Mouse (Mus musculus) neural tube, embryonic 11.5 days (tissue): ENCODE measurements at regions not wholly inside any gene's neighbourhood (a gene's known extent, or its start where the extent isn't known, plus 50 kb on each side); places are given as distances from the start of the nearest gene placed in this dataset.

Source experiments
- ATAC-seq: fragments of 200-750 bp; cut with Nextera tagmentation; 2 replicates; pipeline ENCODE4 v1.8.0; 2017; ENCODE audit warnings: moderate number of reproducible peaks, mild to moderate bottlenecking, moderate TSS enrichment, moderate library complexity; ENCODE audit not compliant: insufficient read depth, low FRiP score, low TSS enrichment
- DNase-seq: peaks from one replicate; pipeline ENCODE4 v3.0.0-alpha.2; 2015; ENCODE audit warnings: low spot score
- H3K27ac ChIP-seq: fragments of 300-500 bp; sonication (generic); 2 replicates; pipeline ENCODE4 v1.5.1; 2014; ENCODE audit warnings: low read depth, mild to moderate bottlenecking, low read length
- H3K27me3 ChIP-seq: fragments of 300-500 bp; sonication (generic); 2 replicates; pipeline ENCODE4 v1.6.1; 2014; ENCODE audit warnings: mild to moderate bottlenecking, low read length, mixed read lengths; ENCODE audit not compliant: control insufficient read depth, insufficient read depth
- H3K36me3 ChIP-seq: fragments of 300-500 bp; sonication (generic); 2 replicates; pipeline ENCODE4 v1.6.1; 2014; ENCODE audit warnings: mild to moderate bottlenecking, low read length, moderate library complexity, mixed read lengths; ENCODE audit not compliant: control insufficient read depth, insufficient read depth
- H3K4me1 ChIP-seq: fragments of 300-500 bp; sonication (generic); 2 replicates; pipeline ENCODE4 v1.6.1; 2014; ENCODE audit warnings: low read length, mixed read lengths; ENCODE audit not compliant: control insufficient read depth, insufficient read depth
- H3K4me2 ChIP-seq: fragments of 300-500 bp; sonication (generic); 2 replicates; pipeline ENCODE4 v1.6.1; 2014; ENCODE audit warnings: low read depth, mild to moderate bottlenecking, moderate library complexity
- H3K4me3 ChIP-seq: fragments of 300-500 bp; sonication (generic); 2 replicates; pipeline ENCODE4 v1.5.1; 2014; ENCODE audit warnings: low read depth, low read length
- H3K9ac ChIP-seq: fragments of 300-500 bp; sonication (generic); 2 replicates; pipeline ENCODE4 v1.6.1; 2014; ENCODE audit warnings: mild to moderate bottlenecking, low read length
- H3K9me3 ChIP-seq: fragments of 300-500 bp; sonication (generic); 2 replicates; pipeline ENCODE4 v1.6.1; 2016; ENCODE audit warnings: low read length; ENCODE audit not compliant: control insufficient read depth
- WGBS: fragments of 180-500 bp; shearing (Covaris S2); extraction: QIAGEN DNeasy Blood & Tissue Kit; methylation state at CpG from one replicate; pipeline ENCODE4 v1.1.7; 2014; 5-methylcytosine and 5-hydroxymethylcytosine counted together

DNA sequence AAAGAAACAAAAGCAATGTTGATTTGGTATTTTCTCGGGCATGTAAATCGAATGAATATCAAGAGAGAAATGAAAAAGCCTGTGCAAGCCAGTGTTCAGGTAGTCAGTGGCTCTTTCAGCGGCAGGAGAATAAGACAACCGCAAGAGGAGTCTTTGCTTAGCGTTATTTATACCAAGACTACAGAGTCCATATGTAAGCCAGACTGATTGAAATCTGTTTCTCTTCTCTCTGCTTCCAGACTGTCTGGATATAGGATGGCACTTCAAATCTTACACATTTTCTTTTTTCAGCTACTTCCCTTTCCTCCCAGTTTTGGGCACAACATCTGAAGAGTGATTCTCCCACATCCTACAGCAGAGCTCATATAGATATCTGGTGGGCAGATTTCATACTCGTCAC is 105.9 kb upstream of the Tmco5 start:
- ATAC-seq: no peak
- WGBS: 93% methylated on average over 6 of the region's 6 CpGs
- DNase-seq: no peak
- no peaks in the 10 kb centered on the region for H3K9me3 ChIP-seq
- no peak overlapping the region for H3K9ac ChIP-seq
- H3K27ac ChIP-seq: no peak overlapping the region
- H3K4me3 ChIP-seq: no peak overlapping the region
- no peaks in the 10 kb centered on the region for H3K27me3 ChIP-seq
- H3K4me1 ChIP-seq: no peaks in the 10 kb centered on the region
- H3K36me3 ChIP-seq: no peaks in the 10 kb centered on the region
- no peak overlapping the region for H3K4me2 ChIP-seq

DNA sequence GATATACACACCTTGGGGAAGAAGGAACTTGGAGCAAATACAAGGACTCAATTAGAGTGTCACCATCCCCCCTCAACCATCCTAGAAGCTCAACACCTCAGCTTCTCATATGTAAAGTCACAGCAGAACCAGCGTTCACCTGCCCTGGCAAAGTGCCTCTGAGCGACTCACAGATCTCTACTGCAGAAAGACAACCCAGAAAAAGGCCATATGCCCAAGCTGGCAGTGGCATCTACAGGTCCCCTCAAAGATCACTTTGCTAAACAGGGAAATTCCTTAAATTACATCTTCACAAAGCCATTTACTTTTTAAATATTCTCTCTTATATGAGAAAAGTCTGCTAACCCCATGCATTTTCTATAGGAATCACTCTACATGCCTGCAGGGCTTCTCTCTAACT is 78.3 kb upstream of the Tmco5 start:
- Histone ChIP-seq H3K9me3 (no peaks in the 10 kb centered on the region), H3K9ac (no peak overlapping the region), H3K4me2 (no peak overlapping the region), H3K27me3 (no peaks in the 10 kb centered on the region), H3K4me1 (no peaks in the 10 kb centered on the region), H3K4me3 (no peak overlapping the region), H3K36me3 (no peaks in the 10 kb centered on the region), H3K27ac (no peak overlapping the region)
- no peak for DNase-seq
- WGBS: 90% methylated on average over 2 of the region's 2 CpGs
- ATAC-seq: no peak

DNA sequence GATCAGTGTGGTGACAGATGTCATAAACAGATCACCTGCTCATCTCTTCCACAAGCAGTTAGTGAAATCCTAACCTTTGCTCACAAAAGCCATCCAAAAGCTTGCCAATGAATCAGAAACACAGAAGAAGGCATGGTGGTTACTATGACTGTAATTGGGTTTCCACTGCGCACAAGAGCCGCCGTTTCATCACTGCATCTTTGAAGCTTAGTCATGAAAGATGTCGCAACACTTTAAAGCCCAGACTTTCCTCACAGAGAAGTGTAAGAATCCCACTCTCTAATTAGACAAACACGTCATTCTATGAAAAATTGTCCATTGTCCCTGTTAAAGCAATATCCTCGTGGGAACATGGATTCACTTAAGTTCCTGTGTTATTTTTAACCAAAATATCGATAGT is 76.9 kb upstream of the Tmco5 start:
- ATAC-seq (no peak), DNase-seq (no peak)
- H3K4me2 ChIP-seq: no peak overlapping the region
- no peaks in the 10 kb centered on the region for H3K36me3 ChIP-seq
- H3K27ac ChIP-seq: no peak overlapping the region
- H3K4me3 ChIP-seq: no peak overlapping the region
- no peaks in the 10 kb centered on the region for H3K27me3 ChIP-seq
- WGBS: 87% methylated on average over 7 of the region's 7 CpGs
- no peak overlapping the region for H3K9ac ChIP-seq
- H3K4me1 ChIP-seq: no peaks in the 10 kb centered on the region
- no peaks in the 10 kb centered on the region for H3K9me3 ChIP-seq

DNA sequence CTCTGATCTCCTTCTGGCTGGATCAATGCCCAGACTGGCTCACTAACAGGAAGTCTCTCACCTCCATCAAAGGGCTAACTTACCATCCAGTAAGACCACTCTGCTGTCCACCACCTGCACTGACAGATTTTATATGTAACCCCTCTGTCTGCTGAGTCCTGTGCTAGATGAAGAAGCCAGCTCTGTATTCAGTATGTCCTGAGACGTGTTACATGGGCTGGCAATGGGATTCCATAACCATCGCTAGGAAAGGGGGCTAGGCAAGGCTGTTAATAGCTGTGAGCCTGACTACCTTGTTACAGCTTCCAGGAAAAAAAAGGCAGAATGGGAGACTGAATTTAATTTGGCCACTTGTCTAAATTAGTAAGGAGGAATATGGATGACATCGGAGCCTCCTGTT is 71.3 kb upstream of the Tmco5 start:
- no peaks in the 10 kb centered on the region for H3K9me3 ChIP-seq
- no peak for DNase-seq
- no peaks in the 10 kb centered on the region for H3K4me1 ChIP-seq
- ATAC-seq: no peak
- H3K4me2 ChIP-seq: no peak overlapping the region
- H3K27me3 ChIP-seq: no peaks in the 10 kb centered on the region
- H3K4me3 ChIP-seq: no peak overlapping the region
- no peak overlapping the region for H3K9ac ChIP-seq
- H3K27ac ChIP-seq: no peak overlapping the region
- no peaks in the 10 kb centered on the region for H3K36me3 ChIP-seq
- 92% methylated on average over 3 of the region's 3 CpGs for WGBS

DNA sequence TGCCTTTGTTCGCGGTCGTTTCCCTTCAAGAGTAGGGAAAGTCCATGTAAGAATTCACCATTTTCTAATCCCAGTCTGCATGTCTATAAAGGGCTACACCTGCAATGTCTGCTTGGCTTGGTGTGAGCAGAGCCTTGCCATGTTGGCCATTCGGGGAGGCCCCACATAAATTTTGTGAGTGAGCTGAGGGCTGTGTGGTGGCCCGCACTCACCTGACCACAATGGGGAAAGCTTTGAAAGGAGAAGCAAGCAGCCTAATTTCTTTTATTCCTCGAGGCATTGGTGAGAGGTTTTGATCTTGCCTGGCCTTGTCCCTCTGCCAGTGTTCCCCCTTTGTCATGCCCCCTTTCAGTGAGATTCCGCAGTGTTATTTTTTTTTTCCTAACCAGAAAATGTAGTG is 70.9 kb upstream of the Tmco5 start:
- Histone ChIP-seq H3K4me1 (no peaks in the 10 kb centered on the region), H3K36me3 (no peaks in the 10 kb centered on the region), H3K27me3 (no peaks in the 10 kb centered on the region), H3K9ac (no peak overlapping the region), H3K9me3 (no peaks in the 10 kb centered on the region), H3K27ac (no peak overlapping the region), H3K4me3 (no peak overlapping the region), H3K4me2 (no peak overlapping the region)
- no peak for ATAC-seq
- 84% methylated on average over 7 of the region's 7 CpGs for WGBS
- no peak for DNase-seq

DNA sequence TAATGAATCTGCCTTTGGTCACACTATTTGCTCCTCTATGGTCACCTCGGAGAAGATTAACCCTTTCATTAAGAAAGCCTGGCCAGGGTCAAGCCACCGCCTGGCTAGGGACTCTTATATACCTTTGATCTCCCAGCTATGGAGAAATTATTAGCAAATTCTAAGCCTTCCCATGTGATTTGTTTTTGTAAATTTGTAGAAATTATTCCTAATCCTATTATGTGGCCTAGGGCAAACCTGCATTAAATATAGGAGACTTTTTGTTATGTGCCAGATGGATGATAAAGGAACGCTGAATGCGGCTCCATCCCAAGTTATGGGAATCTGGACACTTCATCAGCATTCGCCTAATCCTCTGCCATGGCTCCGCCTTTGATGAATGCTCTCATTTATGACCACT is 70.4 kb upstream of the Tmco5 start:
- ATAC-seq: no peak
- Histone ChIP-seq H3K9me3 (no peaks in the 10 kb centered on the region), H3K27ac (no peak overlapping the region), H3K4me1 (no peaks in the 10 kb centered on the region), H3K4me2 (no peak overlapping the region), H3K27me3 (no peaks in the 10 kb centered on the region), H3K36me3 (no peaks in the 10 kb centered on the region), H3K4me3 (no peak overlapping the region), H3K9ac (no peak overlapping the region)
- no peak for DNase-seq
- 84% methylated on average over 6 of the region's 6 CpGs for WGBS

DNA sequence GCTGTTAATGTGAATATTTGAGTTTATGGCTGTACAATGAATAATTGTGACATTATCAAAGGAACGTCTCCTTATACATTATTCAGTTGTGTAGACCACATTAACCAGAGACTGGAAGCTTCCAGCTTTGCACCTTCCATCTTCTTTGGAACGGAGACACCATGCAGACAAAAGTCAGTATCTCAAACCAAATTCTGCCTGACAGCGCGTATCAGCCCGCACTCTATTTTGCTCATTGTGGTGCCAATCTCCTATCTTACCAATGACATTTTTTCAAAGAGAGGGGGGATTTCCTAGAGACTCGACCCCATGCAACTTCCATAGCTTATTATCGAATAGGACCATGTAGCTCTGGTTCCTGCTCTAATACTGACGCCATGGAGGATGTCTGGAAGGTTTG is 69.9 kb upstream of the Tmco5 start:
- Histone ChIP-seq H3K4me3 (no peak overlapping the region), H3K9me3 (no peaks in the 10 kb centered on the region), H3K4me2 (no peak overlapping the region), H3K27me3 (no peaks in the 10 kb centered on the region), H3K9ac (no peak overlapping the region), H3K27ac (no peak overlapping the region), H3K4me1 (no peaks in the 10 kb centered on the region), H3K36me3 (no peaks in the 10 kb centered on the region)
- no peak for DNase-seq
- ATAC-seq: no peak
- WGBS: 88% methylated on average over 8 of the region's 8 CpGs

DNA sequence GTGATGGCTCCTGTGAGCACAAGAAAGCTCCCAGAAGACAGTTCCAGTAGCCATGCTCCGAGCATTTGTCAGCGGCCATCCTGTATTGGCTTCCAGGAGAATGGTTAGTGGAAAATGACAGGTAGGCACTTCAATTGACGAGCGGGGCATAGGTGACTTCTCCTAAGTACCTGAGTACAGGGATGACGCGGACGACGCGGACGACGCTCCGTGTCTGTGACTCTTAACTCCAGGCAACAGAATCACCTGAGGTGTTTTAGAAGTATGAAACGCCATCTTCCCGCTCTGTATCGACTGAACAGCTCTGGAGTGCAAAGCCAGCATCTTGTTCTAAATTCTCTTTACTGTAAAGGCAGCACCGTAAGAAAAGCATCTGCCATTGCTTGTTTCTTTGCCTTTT is 68.4 kb upstream of the Tmco5 start:
- no peak overlapping the region for H3K4me3 ChIP-seq
- H3K27me3 ChIP-seq: no peaks in the 10 kb centered on the region
- ATAC-seq (no peak), DNase-seq (no peak)
- H3K4me1 ChIP-seq: no peaks in the 10 kb centered on the region
- H3K4me2 ChIP-seq: no peak overlapping the region
- no peaks in the 10 kb centered on the region for H3K9me3 ChIP-seq
- no peak overlapping the region for H3K9ac ChIP-seq
- 95% methylated on average over 16 of the region's 16 CpGs for WGBS
- H3K36me3 ChIP-seq: no peaks in the 10 kb centered on the region
- H3K27ac ChIP-seq: no peak overlapping the region

DNA sequence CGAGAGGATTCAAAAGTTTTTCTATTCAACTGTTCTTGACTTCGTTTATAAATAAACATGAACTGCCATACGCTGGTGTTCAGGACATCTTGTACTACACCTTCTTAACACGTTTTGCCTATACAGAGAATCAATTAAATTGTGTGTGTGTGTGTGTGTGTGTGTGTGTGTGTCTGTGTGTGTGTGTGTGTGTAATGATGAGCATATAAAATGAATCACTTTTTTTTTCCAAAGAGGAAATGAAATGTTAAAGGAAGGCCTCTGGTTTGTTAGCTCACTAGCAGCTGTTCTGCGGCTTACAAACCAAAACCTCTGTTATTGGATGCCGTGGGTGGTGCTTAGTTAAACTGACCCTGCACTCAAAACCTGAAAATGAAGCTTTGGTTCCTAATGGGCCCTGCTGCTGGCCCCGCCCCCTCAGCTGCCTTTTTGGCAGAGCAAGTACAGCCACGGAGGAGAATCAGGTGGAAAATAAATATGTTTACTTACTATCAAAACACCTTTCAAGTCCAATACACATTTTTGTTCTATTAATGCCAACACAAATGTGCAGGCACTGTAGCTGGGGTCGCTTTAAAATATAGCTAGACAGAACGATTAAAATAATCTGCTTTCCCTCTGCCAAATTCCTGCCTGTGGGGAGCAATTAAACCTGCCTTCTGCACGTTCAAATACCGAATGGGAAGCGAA is 65.5 kb upstream of the Tmco5 start:
- H3K4me2 ChIP-seq: no peak overlapping the region

More for the DNA sequence above, 65.5 kb upstream of the Tmco5 start:
- H3K36me3 ChIP-seq: no peaks in the 10 kb centered on the region
- ATAC-seq (no peak), DNase-seq (no peak)
- no peaks in the 10 kb centered on the region for H3K9me3 ChIP-seq
- no peaks in the 10 kb centered on the region for H3K27me3 ChIP-seq
- 51% methylated on average over 13 of the region's 13 CpGs for WGBS
- H3K4me1 ChIP-seq: no peaks in the 10 kb centered on the region
- H3K9ac ChIP-seq: no peak overlapping the region
- H3K4me3 ChIP-seq: no peak overlapping the region
- no peak overlapping the region for H3K27ac ChIP-seq
